Mouse (Mus musculus) hindbrain, postnatal 0 days (tissue): ENCODE measurements around the gene Gipc1. TPM values are rescaled to one million over a fixed set of nuclear protein-coding genes. Genes with fewer than 3 reads are reported as not detected.

Experiments
- ATAC-seq: fragments of 200-750 bp; cut with Nextera tagmentation; 2 replicates; pipeline ENCODE4 v1.8.0; 2017; ENCODE audit warnings: mild to moderate bottlenecking, moderate TSS enrichment, moderate library complexity
- DNase-seq: peaks from one replicate; pipeline ENCODE4 v3.0.0-alpha.2; 2015; ENCODE audit warnings: low spot score
- H3K27ac ChIP-seq: fragments of 300-500 bp; sonication (generic); 2 replicates; pipeline ENCODE4 v1.5.1; 2014; ENCODE audit warnings: mild to moderate bottlenecking
- H3K27me3 ChIP-seq: fragments of 300-500 bp; sonication (generic); 2 replicates; pipeline ENCODE4 v1.6.1; 2014; ENCODE audit warnings: low read length, mixed read lengths; ENCODE audit not compliant: insufficient read depth
- H3K36me3 ChIP-seq: fragments of 300-500 bp; sonication (generic); 2 replicates; pipeline ENCODE4 v1.6.1; 2014; ENCODE audit warnings: low read length, mixed read lengths; ENCODE audit not compliant: insufficient read depth
- H3K4me1 ChIP-seq: fragments of 300-500 bp; sonication (generic); 2 replicates; pipeline ENCODE4 v1.6.1; 2014; ENCODE audit warnings: antibody characterized with exemption, low read length, mixed read lengths; ENCODE audit not compliant: insufficient read depth
- H3K4me2 ChIP-seq: fragments of 300-500 bp; sonication (generic); 2 replicates; pipeline ENCODE4 v1.6.1; 2014; ENCODE audit warnings: low read depth, mild to moderate bottlenecking, low read length, moderate library complexity, mixed read lengths
- H3K4me3 ChIP-seq: fragments of 300-500 bp; sonication (generic); 2 replicates; pipeline ENCODE4 v1.5.1; 2014; ENCODE audit warnings: low read length
- H3K9ac ChIP-seq: fragments of 300-500 bp; sonication (generic); replicated peaks from 2 replicates; pipeline ENCODE4 v1.6.1; 2014; ENCODE audit warnings: mild to moderate bottlenecking, low read length, moderate library complexity, mixed read lengths
- H3K9me3 ChIP-seq: fragments of 300-500 bp; sonication (generic); 2 replicates; pipeline ENCODE4 v1.6.1; 2016; ENCODE audit warnings: low read length, mixed read lengths
- CTCF ChIP-seq: IDR thresholded peaks from 2 replicates; pipeline ENCODE4 v1.5.1; 2016; ENCODE audit warnings: antibody characterized with exemption, control low read depth, low read depth
- WGBS: fragments of 180-500 bp; shearing (Covaris S2); extraction: QIAGEN DNeasy Blood & Tissue Kit; methylation state at CpG from one replicate; pipeline ENCODE4 v1.1.7; 2014; 5-methylcytosine and 5-hydroxymethylcytosine counted together
- polyA plus RNA-seq: library from polyadenylated mRNA; unstranded; fragments of >200 nt; fragmentation: Nextera tagmentation; extraction: Ambion mirVana; gene quantifications from 2 replicates; pipeline ENCODE4 v1.2.1, GENCODE M21; 2015
- total RNA-seq: library from RNA; depleted of rRNA; stranded (reverse); fragments of >200 nt; gene quantifications from 2 replicates; pipeline ENCODE4 v1.2.3, GENCODE M21; 2014

Gipc1 gene
- total and polyA plus RNA-seq, 2 experiments from 2014 or later: 84.9 to 114 TPM

DNA sequence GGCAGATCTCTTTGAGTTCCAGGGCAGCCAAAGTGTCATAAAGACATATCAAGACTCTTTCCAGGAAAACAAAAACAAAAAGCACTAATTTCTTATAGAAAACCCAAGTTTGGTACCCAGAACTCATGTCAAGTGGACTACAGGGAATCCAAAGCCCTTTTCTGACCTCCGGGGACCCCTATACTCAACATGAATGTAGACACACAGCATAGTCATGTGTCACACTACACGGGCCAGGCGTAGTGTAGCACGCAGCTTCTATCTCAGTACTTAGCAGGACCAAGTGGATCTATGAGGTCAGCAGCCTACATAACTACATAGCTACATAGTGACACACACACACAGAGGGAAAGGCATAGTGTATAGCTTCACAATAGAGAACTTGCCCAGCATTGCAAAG is 38.8 kb upstream of the Gipc1 start:
- Histone ChIP-seq H3K4me3 (no peak overlapping the region), H3K27ac (no peak overlapping the region), H3K36me3 (peaks cover 31% of the 10 kb centered on the region), H3K4me1 (peaks cover 9% of the 10 kb centered on the region), H3K9ac (no peak overlapping the region), H3K27me3 (no peaks in the 10 kb centered on the region), H3K9me3 (no peaks in the 10 kb centered on the region), H3K4me2 (no peak overlapping the region)
- TF ChIP-seq CTCF: no peak
- DNase-seq (no peak), ATAC-seq (no peak)
- 96% methylated on average over 4 of the region's 4 CpGs for WGBS

DNA sequence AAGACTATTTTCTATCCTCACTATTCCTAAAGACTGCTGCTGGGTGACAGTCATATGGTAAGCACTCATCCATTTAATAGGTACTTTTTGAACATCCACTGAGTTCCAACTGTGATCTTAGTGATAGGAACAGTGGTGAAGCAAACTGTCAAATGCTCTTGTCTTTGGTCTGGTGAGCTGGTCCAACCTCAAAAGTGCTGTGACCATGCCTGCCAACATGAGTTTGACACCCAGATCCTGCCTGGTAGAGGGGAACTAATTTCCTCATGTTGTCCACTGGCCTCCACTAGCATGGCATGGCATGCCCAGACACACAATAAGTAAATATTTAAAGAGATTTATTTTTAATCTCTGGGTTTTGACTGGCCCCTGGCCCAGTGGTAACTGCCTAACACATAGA is 35.9 kb upstream of the Gipc1 start:
- H3K4me1 ChIP-seq: no peaks in the 10 kb centered on the region
- no peak overlapping the region for H3K4me3 ChIP-seq
- peaks cover 13% of the 10 kb centered on the region; the same call in 1 of the 2 replicates for H3K36me3 ChIP-seq
- no peak overlapping the region for H3K27ac ChIP-seq
- no peak for ATAC-seq
- no peaks in the 10 kb centered on the region for H3K27me3 ChIP-seq
- H3K9ac ChIP-seq: no peak overlapping the region
- H3K9me3 ChIP-seq: no peaks in the 10 kb centered on the region
- no peak for TF ChIP-seq CTCF
- DNase-seq: no peak
- no peak overlapping the region for H3K4me2 ChIP-seq

DNA sequence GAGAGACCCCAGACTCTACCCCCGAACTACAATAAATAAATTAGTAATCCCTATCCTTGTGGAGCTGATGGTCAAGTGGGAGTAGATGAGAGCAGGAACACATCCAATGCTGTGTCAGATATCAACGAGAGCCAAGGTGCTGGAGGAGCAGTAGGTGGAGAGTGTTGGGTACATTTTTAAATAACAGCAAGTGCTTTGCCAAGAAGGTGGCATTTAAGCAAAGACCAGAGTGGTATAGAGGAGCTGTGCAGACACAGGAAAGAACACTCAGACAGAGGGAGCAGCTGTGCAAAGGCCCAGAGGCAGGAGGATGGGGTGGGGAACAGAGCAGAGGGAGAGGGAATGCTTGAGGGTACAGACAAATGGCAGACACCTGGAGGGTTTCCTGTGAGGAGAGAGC is 35.4 kb upstream of the Gipc1 start:
- ATAC-seq (no peak), DNase-seq (no peak)
- Histone ChIP-seq H3K4me2 (no peak overlapping the region), H3K4me3 (no peak overlapping the region), H3K27me3 (no peaks in the 10 kb centered on the region), H3K27ac (no peak overlapping the region), H3K36me3 (peaks cover 8% of the 10 kb centered on the region; the same call in 1 of the 2 replicates), H3K4me1 (no peaks in the 10 kb centered on the region), H3K9ac (no peak overlapping the region), H3K9me3 (no peaks in the 10 kb centered on the region)
- TF ChIP-seq CTCF: no peak
- 80% methylated on average over 2 of the region's 2 CpGs for WGBS

DNA sequence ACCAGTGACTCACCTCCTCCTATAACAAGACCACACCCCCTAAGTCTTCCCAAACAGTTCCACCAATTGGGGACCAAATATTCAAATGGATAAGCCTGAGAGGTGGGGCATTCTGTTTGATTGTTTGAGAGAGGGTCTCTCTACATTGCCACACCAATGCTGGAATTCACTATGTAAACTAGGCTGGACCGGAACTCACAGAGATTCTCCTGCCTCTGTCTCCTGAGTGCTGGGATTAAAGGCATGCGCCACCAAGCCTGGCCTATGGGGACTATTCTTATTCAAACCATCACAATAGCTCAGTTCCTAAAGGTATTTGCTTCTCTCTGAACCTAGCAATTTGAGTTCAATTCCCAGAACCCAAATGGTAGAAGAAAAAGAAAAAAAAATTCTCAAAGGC is 33.9 kb upstream of the Gipc1 start:
- no peak for TF ChIP-seq CTCF
- no peak for ATAC-seq
- Histone ChIP-seq H3K27me3 (no peaks in the 10 kb centered on the region), H3K4me2 (no peak overlapping the region), H3K27ac (no peak overlapping the region), H3K4me3 (no peak overlapping the region), H3K9ac (no peak overlapping the region), H3K4me1 (no peaks in the 10 kb centered on the region), H3K36me3 (no peaks in the 10 kb centered on the region), H3K9me3 (no peaks in the 10 kb centered on the region)
- DNase-seq: no peak
- 90% methylated on average over 2 of the region's 2 CpGs for WGBS

DNA sequence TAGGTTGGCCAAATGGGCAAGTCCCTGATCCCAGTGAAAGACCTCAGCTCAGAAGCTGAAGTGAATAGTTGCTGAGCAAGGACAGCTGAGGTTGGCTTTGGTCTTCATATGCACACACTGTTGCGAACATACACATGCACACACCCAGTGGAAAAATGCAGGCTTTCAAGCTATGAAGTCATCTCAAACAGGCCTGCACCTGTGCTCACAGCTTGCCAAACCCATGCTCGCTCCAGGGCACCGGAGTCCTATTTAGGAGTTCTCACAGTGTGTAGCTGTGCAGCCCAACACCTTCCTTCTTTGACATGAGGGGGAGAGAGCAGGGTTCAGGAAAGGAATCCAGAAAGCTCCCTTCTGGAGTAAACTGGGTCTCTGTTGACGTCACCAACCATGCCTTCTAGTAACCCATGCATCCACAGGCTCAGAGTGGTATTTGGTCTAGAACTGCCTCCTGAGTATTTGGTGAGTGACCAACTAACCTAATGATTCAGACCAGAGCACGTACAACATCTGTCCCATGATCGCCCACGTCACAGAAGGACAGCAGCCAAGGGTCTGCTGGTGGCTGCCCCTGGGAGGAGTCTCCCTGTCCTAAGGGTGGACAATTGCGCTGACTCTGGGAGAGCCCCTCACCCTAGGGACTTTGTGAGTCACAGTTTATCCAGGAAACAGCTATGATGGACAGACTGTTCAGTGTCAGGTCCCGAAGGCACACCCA is 32.8 kb upstream of the Gipc1 start:
- no peak for TF ChIP-seq CTCF
- WGBS: 88% methylated on average over 9 of the region's 9 CpGs
- ATAC-seq: no peak
- H3K9me3 ChIP-seq: no peaks in the 10 kb centered on the region
- H3K27ac ChIP-seq: no peak overlapping the region
- H3K27me3 ChIP-seq: no peaks in the 10 kb centered on the region
- no peak overlapping the region for H3K4me2 ChIP-seq
- no peaks in the 10 kb centered on the region for H3K4me1 ChIP-seq
- no peaks in the 10 kb centered on the region for H3K36me3 ChIP-seq
- H3K4me3 ChIP-seq: no peak overlapping the region
- DNase-seq: no peak
- no peak overlapping the region for H3K9ac ChIP-seq

DNA sequence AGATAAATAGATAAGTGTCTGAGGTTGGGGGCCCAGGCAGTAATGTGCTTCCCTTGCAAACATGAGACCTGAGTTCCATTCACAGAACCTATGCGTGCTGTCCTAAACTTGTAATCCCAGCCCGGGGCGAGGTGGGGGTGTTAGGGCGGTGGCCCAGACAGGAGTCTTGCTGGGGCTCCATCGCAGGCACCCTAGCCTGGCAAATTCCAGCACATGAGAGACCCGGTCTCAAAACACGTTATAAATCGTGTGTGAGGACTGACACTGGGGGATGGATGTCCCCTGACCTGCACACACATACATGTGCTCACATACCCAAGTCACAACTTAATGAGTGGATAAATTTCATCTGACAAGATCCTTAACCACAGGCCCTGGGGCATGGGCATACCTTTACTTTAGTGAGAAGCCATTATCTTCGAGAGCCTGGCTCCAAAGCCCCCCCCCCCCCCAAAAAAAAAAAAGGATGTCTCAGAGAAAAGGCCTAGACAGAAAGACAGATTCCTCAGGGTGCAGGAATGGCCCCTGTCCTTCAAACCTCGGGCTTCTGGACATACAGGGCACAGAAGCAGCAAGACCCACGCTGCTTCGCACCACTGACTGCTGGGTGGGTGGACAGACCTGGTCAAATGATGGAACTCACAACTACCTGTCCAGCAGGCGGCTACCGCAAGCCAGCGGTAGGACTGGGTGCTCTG is 30.6 kb upstream of the Gipc1 start:
- DNase-seq (no peak), ATAC-seq (peak; percentile 8)
- no peaks in the 10 kb centered on the region for H3K36me3 ChIP-seq
- peak overlapping the region; percentile 51; the same call in 1 of the 2 replicates for H3K27ac ChIP-seq
- H3K4me3 ChIP-seq: peak overlapping the region; percentile 37
- H3K9ac ChIP-seq: peak overlapping the region; percentile 56
- peak overlapping the region; percentile 77 for H3K4me2 ChIP-seq
- 53% methylated on average over 15 of the region's 15 CpGs for WGBS
- no peak for TF ChIP-seq CTCF
- H3K9me3 ChIP-seq: no peaks in the 10 kb centered on the region
- no peaks in the 10 kb centered on the region for H3K4me1 ChIP-seq
- H3K27me3 ChIP-seq: no peaks in the 10 kb centered on the region
